Mouse (Mus musculus) thymus, postnatal 36 days (tissue): ENCODE data around the gene Tmem131.

ENCODE experiments used
- DNase-seq, 2 experiments: peaks; one replicate each; pipeline ENCODE4 v3.0.0; 2022; ENCODE audit warnings: mixed read lengths in 2 of 2

The Tmem131 gene

DNA sequence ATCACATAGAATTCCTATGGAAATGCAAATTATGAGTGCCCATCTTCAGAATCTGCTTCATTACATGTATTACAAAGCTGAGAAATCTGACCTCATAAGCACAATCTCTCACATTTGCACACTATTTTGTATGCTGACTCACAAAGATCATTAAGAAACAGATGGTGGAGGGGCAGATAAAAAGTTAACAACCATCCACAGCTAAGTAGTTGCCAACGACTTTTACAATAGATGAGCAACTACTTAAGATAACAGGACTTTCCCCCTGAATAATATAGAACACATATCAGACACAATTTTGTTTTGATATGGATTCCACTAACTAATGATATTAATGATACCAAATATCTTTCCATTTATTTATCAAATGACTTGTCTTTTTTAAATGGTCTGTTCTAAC is 66.3 kb downstream of the Tmem131 start:
- DNase-seq = no peak

DNA sequence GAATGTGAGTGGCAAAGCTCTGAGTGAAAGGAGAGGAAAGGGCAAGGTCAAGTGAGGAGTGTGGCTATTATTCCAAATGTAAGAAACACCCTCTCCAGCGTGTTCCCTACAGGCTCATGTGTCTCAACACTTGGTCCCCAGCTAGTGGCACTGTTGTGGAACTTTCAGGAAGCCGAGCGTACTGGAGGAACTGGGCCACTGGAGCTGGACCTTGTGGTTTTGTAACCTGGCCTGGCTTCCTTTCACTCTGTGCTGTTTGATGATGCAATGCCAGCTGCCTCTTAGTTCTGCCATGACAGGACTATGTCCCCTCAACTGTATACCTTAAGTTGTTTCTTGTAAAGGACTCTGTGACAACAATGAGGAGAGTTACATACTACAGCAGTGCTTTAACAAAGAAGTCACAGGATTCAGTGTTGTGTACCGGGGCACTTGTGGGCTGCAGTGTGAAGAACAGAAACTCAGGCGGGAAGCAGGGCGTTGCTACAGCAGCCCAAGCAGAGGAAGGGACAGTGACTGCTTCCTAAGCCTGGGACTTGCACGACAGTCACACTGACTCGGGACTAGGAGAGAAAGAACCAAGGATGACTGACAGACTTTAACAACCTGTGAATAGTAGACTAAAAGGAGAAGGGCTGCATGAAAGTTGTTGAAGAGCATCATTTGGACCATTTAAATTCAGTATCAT is 68.4 kb downstream of the Tmem131 start:
- DNase-seq = no peak

DNA sequence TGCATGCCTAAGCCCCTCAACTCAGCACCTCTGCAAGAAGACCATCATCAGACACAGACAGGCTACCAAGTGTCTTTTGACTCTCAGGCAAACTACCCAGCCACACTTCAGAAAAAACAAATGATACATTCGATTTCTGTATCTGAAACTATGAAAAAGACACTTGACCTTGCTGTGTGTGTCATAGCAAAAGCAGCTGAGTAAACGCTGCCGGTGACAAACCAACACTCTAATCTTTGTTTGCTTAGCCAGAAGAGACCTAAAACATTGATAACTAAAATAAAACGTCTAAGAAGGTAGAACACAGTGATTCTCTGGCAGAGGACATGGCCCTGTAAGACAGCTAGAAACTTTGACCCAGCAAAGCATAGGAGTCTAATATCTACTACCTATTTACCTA is 72.2 kb downstream of the Tmem131 start:
- DNase-seq = no peak

DNA sequence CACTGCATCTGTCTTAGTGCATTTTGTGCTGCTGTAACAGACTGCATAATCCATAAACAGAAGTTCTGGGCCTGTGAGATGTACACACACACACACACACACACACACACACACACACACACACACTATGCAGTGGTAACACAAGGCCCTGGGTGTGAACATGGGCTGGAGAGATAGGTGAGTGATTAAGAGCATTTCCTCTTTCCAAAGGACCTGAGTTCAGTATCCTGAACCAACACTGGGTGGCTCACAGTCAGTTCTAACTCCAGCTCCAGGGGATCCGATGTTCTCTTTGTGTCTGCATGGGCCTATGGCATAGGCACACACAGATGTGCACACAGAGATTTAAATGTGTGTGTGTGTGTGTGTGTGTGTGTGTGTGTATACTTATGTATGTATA is 72.9 kb downstream of the Tmem131 start:
- no peak for DNase-seq

DNA sequence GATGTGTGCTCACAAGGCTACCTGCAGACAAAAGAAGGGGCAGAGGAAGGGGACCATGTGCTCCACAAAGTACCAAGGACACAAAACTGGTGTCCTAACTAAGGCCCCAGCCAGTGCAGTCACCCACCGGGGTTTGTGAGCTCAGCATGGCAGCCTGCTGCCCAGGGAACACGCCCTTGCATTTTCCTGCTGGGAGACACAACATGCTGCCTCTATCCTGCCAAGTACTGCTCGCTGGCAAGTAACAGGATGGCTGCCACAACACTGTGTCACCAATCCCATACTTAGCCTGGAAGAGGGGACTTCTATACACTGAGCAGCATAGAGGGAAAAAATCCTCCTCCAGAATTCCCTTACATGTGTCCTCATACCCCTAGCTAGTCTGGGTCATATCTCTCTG is 78.7 kb downstream of the Tmem131 start:
- DNase-seq = no peak

DNA sequence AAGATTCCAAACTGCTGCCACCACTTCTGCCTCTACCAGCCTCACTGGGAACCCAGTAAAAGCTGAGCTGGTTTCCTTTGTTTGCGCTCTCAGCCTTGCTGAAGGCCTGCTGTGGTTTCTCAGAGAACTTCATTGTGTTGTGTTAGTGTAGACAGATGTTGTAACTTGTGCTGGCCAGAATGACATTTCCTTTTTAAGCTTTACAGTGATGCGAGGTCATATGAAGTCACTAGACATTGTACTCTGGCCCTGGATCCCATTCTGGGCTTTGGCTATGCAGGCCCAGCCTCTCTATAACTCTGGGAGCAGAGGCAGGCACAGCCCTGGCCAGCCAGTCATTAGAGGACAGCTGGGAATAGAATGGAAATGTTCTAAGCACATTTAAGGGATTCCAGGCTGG is 81.7 kb downstream of the Tmem131 start:
- no peak for DNase-seq

DNA sequence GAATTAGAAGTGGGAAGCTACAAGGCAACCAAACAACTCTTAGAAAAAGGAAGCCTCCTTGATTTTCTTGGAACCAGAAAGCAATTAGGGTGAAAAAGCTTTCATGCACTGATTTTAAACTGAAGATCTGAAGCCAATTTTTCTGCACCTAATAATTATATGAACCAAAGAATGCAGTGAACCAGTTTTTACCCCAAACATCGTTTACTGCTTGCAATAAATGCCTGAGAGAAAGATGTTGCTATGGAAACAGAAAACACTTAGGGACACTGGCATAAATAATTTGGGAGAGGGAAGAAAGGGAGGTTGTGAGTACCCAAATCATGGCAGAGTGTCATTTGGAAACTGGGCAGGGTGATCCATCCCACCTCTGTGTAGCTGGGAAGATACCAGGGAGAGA is 82.6 kb downstream of the Tmem131 start:
- no peak for DNase-seq

DNA sequence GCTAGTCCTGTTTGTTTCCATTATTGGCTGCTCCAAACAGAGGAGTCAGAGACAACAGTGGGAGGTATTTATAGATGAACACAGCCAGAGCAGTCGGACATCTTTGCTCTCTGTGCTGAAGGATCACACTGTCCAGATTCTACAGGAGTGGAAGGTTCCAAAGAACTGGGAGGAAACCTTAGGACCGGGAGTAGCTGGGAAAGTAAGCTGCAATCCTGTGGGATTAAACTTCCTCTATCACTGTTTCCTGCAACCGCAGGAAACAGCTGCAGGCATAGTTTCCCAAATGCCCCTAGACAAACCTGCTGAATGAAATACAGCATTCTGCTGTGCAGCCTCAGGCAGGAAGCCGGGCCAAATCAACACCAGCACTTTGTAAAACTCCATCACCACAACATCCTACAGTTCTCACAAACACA is 83.0 kb downstream of the Tmem131 start:
- no peak for DNase-seq

DNA sequence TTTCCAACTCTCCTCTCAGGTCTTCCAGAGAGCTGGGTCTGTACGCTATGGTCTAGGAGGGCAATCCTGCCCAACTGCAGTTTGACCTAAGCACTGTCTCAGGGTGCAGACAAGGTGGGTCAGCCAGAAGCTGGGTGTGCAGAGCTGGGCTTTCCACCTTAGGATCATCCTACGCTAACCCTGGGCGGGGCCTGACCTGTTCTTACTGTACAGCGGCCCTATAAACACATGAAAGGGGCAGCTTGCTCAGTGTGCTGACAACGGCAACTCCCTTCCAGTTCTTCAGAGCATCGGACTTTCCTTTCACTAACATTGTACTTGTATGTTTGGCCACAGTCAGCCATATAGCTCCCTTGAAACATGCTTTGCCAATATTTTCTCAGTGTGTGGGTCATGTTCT is 86.4 kb downstream of the Tmem131 start:
- DNase-seq = no peak

DNA sequence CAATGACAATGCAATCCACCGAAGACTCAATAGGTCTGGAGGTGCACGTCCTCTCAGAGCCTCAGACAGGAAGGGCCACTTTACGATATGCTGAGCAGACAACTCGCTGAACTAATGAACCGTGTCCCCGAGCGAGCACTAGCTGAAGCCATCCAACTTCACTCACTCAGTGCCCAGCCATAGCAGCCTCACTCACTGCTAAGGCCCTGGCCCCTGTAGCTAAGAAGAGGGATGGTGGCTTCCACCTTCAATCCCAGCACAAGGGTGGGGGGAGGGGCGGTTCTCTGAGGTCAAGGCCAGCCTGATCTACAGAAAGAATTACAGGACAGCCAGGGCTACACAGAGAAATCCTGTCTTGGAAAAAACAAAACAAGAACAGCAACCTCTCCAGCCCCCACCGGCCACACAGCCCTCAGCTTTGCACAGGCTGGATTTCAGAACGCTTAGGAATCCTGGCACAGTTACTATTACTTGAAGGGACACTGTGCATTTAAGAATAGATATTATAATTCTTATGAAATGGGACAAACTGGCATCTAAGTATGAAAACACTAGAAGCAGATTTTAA is 89.2 kb downstream of the Tmem131 start:
- DNase-seq = no peak

DNA sequence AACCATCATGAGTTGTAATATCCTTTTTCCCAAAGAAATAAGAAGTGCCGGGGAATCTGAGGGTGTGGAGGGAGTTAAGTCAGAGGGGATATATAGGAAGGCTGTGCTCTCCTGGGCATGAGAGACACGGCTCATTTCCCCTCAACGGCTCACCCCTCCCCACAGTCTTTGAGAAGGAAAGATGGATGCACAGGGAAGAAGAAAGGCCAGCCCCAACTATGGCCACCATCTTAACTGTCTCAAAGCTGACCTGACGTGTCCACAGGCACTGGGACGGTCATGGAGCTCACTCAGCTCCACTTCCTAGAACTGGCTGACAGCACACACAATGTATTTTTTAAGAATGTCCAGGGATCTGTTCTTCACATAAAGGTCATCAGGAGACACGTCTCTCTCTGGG is 91.4 kb downstream of the Tmem131 start:
- no peak for DNase-seq

DNA sequence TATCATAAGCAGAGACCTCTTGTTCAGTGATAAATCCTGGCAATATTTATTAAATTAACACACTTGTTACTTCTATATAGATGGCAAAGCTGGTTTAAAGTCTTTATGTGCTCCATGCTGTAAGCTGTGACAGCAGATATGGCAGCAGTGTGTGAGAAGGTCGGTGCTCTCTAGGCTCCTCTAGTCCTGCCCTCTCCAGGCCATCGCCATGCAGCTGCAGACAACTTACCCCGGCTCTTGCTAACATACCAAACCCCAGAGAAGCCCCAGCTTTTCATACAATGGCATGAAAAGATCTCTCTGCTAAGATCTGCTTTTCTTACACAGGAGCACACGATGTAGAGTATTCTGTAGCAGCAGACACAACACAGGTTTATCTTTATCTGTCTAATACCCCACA is 92.1 kb downstream of the Tmem131 start:
- DNase-seq = no peak

DNA sequence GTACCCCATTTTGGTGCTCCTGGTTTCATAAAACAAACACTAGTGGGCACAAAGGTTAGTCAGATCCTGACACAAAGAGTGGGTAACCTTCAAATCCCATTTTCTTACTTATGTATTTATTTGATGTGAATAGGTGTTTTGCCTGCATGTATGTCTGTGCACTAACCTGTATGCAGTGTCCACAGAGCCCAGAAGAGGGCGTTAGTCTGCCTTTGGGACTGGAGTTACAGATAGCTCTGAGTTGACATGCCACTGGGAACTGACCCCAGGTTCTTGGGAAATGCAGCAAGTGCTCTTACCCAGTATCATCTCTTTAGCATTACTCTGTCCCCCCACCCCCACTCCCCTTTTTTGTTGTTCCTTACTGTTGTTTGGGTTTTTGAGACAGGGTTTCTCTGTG is 95.4 kb downstream of the Tmem131 start:
- DNase-seq = no peak

DNA sequence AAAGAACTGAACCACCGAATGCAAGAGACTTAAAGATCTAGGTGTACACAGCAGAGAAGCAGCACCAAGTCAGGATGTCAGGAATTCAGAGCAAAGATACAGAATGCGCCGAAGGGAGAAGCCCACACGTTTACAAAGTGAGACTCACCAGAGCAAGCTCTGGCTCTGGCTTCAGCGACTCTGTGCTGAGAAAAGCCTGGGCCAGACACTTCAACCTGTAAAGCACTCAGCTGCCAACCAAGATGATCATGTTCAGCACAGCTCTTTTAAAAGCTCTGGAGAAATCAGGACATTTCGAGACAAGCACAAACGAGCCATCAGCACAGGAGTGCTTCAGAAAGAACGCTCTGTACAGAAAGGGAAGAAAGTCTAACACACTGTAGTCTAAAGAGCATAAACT is 96.2 kb downstream of the Tmem131 start:
- no peak for DNase-seq

DNA sequence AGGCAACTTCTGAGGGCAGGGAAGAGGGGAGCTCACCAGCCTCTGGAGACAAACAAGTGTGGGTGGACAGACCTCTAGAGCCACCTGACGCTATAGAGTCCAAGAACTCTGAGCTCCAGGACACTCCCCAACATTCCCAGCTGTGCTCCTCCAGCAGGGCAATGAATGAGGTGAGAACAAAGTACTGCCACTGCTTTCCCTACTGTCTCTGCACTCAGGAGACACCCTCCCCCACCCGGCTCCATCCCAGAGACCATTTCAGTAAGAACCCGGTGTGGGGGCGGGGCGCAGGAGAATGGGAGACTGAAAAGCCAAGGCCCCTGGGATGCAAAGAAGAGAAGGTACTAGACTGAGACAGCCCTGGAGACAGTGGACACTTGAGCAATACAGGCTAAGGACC is 98.4 kb downstream of the Tmem131 start:
- no peak for DNase-seq

DNA sequence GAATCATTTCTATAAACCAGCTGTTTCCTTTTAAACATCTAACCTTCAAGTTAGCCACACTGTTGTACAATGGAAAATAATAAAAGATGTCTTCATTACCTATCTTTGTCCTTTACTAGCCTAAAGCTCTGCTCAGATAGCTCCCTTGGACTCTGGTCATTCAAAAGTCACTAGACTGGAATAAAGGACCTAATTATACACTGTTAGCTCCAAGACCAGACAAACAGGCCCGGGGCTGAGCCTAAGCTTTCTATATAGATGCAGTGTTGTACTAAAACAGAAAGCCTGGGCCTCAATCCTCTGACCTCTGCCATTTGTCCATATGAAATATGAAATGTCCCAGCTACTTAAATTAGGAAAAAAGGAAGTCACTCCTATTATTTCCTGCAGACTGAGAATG is 101.7 kb downstream of the Tmem131 start:
- DNase-seq = no peak

DNA sequence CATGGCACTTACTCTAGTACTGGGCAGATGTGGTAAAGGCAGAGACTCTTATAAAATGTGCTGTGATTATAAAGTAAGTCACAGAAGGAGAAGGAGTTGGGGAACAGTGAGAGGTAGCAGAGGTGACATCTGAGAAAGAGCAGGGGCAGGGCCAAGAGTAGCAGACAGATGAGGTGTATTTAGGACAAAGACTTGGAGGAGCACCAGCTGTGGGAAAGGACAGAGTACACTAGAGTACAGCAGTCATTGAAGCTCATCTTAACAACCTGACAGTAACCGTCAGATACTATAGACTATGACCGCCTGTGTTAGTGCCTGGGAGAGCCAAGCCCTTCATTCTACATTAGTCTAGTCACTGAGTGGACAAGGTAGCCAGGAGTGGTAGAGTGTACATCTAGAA is 102.5 kb downstream of the Tmem131 start:
- no peak for DNase-seq

DNA sequence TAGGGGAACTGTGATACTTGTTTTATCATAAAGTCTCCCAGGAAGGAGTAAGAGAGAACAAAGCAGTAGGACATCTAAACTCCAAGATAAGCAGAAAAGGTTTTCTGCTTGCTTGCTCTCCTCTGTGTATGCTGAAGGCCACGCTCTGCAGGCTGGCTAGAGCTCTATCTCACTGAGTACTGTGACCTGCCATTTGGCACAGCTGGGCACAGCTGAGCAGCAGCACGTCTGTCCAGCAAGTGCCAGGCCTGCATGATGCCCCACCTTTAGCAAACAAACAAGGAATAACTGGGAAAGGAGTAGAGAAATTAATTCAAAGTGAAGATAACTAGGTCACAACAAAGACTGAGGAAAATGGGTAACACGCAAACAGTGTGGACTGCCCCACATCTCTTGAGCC is 103.6 kb downstream of the Tmem131 start:
- DNase-seq = no peak

DNA sequence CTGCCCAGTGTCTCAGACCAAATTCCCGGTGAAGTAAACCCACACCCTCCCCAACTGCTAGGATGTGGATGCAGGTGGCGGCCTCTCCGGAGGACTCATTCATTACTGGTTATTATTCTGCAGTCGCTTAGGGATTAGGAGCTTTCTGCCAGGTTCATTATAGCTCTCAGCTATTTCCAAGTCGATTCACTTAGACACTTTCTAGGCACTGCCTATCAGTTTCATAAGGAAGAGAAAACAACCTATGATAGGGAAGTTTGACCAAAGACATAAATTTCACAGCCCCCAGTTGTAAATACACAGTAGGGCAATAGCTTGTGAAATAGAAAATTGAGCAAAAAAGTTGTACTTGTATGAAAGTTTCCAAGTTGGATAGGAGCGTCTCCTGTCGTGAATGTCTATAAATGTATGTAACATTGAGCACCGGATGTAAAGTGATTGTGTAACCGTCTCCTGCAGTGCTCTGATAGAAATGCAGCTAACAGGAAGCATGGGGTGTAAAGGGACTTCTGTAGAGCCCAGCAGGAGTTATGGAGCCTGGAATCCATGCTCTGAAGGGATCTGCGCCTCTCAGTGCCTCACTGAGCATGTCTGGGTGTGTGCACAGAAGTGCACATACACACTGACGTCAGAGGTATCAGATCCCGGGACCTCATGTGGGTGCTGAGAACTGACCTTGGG is 107.1 kb downstream of the Tmem131 start:
- DNase-seq = no peak

DNA sequence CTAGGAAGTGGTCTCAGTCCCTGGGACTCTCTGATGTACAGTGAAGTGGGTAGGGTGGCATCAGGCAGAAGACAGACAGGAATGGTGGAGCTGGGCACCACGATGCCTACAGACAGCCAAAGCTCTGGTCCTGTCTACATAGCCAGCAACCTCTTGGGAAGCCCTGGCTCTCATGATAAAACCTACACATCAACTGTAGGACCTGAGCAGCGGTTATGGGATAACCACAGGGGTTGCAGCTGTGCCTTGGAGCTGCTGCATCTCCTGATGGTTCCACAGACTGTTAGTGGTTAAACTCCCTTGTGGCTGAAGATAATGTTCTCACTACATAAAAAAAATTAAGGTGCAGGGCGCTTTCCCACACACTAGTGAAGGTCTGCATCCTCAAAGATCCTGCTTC is 107.9 kb downstream of the Tmem131 start:
- DNase-seq = peak in 1 of 2 experiments; percentile 20

DNA sequence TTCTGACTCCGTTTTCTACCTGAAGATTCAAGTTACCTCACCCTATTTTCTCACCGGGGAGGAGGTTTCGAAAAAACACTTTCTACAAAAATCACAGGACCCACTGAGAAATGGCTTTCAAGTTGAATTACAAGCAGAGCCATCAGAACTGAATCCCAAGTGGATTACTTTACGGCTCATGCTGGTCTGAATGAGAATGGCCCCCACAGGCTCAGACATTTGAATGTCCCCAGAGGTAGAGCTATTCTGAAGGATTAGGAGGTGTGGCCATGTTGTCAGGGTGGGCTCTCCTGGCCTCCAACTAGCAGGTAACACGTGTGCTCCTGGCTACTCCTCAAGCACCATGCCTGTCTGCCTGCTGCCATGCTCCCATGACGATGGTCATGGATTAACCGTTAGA is 109.4 kb downstream of the Tmem131 start:
- no peak for DNase-seq

DNA sequence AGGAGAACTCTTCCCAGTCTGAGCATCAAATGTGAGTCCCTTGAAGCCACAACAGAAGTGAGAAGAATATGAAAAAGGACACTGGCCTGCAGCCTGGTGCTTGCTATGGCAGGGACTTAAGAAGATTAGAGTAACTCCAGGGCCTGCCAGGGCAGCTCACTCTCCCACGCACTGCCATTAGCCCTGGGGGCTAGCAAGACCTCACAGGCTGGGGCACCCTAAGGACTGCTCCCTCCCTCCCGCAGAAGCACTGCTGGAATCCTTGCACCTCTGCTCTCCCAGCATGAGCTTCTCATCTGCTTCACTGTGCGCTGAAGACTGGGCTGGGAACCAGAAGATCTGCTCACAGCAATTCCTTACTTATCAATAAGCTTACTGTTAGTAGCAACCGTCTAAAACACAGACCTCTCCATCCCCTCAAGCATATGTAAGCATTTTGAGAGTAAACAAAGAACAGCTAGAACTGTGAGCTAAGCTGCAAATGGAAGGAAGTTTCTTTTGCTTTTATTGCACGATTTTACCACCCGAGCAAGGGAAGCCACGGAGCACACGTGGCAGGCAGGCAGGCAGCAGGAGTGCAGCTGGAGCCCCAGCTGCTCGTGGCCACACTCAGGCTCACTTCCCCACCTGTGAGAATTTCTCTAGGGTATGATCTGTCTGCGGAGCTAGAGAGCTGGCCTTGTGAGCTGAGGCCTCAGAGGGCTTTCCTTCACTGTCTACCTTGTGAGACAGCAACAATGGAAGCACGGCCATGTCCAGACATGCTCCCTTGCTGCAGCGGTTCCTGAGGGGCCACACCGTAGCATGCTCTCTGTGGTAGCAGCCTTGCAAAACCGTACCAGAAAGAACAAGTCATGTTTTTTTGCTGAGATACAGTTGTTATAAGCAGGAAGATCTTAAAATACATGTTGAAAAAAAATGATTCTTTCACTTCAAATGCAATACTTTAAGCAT is 112.3 kb downstream of the Tmem131 start:
- peak; percentile 40 to 65 for DNase-seq

DNA sequence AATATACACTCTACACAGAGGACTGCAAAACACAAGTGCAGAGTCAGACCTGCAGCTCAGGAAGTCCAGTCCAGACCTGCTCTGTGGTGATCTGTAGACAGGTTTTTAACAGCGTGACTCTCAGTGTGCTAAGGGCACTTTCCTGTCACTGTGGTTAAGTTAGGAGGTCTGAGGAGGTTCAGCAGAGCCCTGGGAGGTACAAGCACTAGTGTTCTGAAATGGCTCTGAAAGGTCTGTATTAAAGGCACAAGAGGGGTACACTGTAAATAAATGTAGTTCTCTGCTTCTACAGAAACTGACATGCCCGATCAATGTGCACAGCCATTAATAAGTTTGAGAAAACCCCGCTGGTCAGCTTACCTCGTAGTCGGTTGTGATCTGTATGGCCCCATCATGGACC is 119.1 kb downstream of the Tmem131 start:
- no peak for DNase-seq
